Mouse (Mus musculus): ENCODE data around the gene Ctbp1.

Gene Ctbp1

DNA sequence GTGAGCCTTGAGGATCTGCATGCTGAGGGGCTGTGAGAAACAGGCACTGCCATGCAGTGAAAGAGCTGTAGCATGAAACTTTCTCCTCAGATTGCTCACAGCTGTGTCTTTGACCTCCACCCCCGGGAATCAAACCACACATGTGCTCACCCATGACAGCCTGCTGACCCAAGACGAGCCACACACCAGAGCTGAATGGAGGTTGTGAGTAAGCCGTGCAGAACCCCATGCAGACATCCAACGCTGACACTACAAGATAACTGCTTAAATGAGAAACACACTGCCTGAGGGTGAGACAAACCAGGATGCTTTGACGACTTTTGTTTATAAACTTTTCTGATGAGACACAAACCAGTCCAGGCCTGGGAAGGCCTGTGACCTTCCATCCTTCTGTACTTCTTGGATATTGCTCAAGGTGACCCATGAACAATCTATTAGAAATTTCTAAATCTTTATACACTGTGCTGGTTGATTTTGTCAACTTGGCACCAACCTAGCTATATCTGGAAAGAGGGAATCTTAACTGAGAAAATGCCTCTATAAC is 30.3 kb downstream of the Ctbp1 start:
- DNase-seq (ENCODE audit: extremely low spot score, low read depth, low spot score): no peak

DNA sequence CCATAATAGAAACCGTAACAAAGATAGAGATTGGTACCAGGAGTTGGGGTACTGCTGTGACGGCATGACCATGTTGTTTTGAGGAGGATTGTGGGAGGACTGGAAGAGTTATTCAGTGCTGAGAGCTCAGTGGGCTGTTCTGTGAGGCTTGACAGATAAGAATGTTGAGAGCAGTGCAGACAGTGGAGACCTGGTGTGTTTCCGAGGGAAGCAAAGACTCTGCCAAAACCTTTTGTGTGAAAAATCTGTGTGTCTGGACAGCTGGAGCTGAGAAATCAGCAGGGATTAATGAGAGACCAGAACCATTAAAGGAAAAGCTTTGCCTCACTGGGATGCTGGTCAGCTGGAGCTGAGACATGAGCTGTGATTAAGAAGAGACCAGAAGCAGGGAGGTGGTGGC is 34.9 kb downstream of the Ctbp1 start:
- no peak for DNase-seq (ENCODE audit: extremely low spot score, low read depth, low spot score)

DNA sequence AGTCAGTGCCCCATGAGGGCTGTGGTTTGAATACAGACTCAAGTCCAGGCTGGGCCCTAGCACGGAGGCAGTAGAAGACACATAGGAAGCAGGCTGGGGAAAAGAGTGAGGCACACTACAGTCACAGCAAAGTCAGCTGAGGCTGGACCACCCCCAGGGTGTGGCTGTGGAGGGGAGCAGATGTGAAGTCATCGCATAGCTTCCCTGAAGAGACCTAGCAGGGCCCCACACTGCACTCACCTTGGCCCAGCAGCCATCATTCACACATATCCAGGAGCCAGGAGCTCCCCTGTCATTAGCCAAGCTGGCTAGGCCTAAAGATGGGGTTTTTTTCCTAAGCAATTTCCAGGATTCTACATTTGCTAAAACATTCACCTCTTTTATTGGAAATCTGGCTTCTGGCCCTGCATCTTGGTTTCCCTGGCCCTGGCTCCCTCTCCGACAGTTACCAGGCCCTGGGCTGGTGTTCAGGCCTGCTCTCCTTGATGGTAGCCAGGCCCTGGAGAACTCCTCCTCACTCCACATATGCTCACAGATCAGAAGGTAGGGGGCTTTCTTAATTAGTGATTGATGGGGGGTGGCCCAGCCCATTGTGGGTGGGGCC is 35.6 kb downstream of the Ctbp1 start:
- no peak for DNase-seq (ENCODE audit: extremely low spot score, low read depth, low spot score)

DNA sequence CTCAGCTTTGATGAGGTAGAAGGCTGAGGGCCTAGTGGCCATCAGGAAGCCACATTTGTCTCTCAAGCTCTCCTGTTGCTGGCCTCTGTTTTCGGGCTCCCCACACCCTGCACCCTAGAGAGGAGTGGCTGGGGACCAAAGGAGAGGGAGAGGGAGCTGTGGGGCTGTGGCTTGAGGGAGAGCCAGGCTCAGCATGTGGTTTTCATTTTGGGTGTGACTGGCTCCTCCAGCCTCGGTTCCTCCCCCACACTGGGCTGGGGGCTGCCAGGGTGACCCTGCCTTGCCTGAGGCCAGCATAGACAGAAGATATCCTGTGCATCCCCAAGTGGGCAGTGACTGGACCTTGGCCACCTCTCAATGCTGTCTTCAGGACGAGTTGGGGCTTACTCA is 36.5 kb downstream of the Ctbp1 start:
- no peak for DNase-seq (ENCODE audit: extremely low spot score, low read depth, low spot score)

DNA sequence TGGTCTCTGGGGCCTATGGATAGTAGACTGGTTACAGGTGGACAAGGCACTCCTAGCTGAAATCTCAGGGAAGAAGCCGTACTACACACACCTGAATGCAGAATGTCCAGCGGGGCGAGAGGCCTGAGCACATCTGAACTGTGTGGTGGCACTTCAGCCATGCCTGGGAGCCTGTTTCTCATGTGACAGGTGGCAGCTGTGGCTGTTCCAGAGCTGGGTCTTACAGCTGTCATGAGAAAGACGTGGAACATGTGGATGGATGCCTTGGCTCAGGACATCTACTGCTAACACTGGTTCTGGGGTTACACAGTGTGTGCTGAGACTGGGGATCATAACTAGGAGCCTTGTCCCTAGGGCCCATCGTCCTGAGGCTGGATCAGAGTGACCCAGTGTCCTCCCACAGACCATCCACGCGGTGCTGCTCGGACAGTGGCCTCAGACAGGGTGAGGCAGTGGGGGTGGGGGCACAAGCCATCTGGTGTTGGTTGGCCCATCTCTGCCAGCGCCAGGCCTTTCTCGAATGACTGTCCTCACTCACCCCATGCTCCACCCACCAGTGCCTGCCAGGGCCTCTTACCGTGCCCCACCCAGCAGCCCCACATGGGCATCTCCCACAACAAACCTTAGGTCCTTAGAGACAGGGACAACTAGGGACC is 37.1 kb downstream of the Ctbp1 start:
- no peak for DNase-seq (ENCODE audit: extremely low spot score, low read depth, low spot score)

DNA sequence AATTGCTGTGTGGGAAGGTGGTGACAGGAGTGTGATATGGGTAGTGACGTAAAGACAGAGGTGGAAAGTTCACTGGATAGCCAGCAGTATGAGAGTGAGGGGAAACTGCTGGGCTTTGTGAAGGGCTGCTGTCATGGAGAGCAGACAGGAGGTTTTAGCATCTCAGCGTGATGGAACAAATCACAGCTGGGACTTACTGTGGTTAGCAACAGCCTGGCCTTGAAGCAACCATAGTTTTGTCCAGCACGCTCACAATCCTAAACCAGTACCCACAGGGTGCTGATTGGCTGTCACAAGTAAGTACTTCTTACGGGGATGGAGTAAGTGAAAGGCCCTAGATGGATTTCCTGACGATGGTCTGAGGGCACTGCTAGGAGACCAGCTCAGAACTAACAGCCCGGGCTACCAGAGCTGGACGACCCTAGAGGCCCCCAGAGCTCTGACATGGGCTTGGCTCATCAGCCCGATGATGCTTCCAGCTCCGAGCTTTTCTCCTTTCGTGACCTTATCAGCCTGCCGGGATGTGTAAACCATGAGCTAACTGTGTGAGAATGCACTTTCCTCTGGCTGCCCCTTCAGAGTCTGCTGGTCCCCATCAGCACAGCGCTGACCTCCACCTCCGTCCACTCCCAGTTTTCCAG is 40.3 kb downstream of the Ctbp1 start:
- no peak for DNase-seq (ENCODE audit: extremely low spot score, low read depth, low spot score)

DNA sequence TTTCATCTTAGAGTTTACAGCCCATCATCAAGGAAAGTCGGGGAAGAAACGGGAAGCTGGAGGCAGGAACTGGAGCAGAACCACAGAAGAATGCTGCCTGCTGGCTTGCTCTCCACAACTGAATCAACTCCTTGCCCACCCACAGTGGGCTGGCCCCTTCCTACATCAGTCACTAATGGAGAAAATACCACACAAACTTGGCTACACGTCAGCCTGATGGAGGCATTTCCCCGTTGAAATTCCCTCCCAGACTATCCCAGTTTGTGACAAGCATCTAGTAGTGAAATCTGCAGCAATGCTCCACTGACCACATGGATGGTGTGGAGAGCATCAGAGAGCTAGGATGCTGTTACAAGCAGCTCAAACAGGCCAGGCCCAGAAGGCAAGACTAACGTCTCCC is 42.0 kb downstream of the Ctbp1 start:
- DNase-seq (ENCODE audit: extremely low spot score, low read depth, low spot score): no peak

DNA sequence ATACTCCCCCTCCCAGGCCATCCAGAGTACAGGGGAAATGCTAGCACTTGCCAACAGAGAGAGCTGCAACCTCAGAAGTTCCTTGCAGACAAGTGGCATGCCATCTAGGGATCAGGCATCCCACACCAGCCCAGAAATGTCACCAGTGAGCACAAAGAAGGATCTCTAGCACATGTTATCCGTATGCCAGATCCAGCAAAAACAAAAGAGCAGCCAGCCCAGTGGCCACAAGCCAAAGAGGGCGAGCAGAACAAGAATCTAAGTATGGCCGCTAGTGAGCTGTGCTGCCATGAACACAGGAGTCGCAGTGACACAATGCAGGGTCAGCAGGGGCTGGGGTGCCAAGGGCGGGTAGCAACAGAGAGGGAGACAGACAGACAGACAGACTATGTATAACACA is 44.5 kb downstream of the Ctbp1 start:
- no peak for DNase-seq (ENCODE audit: extremely low spot score, low read depth, low spot score)

DNA sequence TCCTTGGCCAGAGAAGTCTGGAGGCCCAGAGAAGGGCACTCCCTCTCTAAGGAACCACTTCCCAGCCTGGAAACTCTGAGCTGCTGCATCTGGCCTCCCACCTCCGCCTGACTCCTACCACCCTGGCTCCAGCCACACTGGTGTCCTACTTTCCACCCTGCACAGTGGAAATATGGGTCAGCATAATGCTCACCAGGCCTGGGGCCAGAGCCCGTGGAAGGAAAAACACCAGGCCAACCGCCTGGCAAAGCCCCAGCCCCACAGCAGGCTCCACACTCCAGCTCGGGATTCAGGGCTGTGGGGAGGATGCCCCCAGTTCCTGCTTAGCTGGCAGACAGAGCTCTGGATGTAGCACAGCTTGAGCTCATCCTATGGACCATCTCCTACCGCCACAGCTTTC is 46.4 kb downstream of the Ctbp1 start:
- no peak for DNase-seq (ENCODE audit: extremely low spot score, low read depth, low spot score)

DNA sequence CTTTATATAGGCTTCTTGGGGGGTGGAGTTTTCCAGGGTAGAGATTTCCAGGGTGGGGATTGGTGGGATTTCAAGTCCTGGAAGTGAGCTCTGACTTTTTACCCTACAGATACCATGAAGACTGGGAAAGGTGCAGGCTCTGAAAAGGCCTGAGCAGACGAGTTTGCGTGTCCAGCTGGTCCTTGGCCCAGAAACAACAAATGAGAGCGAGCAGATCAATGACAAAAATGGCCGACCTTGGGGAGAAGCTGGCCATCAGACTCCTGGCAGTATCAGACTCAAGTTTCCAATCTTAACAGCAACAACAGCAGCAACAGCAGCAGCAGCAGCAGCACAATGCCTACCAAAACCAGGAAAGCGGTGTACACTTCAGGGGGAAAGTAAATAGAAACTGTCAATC is 49.1 kb downstream of the Ctbp1 start:
- DNase-seq (ENCODE audit: extremely low spot score, low read depth, low spot score): no peak

DNA sequence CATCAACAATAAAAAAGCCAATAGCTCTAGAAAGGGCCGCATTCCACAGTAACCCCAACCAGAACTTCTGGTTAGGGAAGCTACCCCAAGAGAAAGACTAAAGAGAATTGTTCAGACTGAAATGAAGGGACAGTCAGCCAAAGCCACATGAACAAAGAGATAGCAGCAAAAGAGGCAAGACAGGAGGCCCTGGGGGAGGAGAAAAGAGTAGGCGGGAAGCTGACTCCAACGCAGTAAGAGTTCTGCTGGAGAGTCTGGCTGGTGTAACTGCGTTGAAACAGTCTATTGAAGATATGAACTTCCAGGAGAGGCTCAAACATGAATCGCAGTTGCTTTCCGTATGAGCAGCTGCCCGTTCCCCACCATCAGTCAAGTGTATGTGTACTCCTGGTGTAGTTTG is 50.3 kb downstream of the Ctbp1 start:
- DNase-seq (ENCODE audit: extremely low spot score, low read depth, low spot score): no peak

DNA sequence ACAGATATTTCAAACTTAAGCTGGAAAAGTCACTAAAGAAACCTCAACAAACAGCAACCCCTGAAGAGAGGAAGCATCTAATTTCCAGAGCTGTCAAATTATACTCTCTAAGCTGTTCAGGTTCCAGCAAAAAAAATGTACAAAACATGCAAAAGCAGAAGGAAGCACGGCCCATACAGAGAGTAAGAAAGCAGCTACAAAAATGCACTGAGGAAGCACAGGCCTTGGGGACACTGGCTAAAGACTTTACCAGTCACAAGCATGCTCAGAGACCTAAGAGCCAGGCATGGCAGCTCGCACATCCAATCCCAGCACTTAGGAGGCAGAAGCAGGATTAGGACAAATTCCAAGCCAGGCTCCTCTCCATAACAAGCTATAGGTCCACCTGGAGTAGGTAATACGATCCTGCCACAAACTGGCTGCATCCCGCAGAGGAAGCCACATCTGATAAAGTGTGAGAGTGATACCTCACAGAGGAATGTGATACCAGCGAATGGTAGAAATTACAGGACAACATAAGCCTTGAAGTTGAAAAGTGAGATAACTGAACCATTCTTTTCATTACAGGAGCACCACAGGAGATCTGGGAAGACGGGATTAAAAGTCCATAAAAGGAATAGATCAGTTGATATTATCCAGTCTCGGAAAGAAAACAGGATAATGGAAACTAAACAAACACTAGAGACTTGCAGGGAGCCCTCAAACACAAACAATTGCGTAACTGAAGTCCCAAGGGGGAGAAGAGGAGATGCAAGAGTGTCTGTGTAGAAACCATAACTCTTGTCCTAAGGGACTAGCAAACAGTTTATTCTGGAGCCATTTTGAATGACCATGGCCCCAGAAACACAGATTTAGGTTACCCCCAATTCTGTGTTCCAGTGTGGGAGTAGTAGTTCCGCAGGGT is 51.7 kb downstream of the Ctbp1 start:
- no peak for DNase-seq (ENCODE audit: extremely low spot score, low read depth, low spot score)

DNA sequence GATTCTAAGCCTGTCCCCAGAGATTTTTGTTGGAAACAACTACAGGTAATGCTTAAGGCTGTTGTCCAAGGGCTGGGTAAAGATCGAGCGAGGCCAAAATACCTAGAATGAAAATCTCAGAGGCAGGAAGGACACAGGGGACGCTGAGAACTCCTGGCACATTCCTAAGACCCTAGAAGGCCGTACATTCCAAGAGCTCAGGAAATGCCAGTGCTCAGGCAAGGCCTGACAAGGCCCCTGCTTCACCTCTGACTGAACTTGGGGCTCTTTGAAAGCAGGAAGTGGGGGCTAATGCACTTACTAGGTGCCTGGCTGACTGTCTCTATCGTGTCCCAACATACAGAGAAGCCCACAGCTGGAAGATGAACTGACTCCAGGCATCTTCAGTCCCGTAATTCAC is 52.4 kb downstream of the Ctbp1 start:
- no peak for DNase-seq (ENCODE audit: extremely low spot score, low read depth, low spot score)

DNA sequence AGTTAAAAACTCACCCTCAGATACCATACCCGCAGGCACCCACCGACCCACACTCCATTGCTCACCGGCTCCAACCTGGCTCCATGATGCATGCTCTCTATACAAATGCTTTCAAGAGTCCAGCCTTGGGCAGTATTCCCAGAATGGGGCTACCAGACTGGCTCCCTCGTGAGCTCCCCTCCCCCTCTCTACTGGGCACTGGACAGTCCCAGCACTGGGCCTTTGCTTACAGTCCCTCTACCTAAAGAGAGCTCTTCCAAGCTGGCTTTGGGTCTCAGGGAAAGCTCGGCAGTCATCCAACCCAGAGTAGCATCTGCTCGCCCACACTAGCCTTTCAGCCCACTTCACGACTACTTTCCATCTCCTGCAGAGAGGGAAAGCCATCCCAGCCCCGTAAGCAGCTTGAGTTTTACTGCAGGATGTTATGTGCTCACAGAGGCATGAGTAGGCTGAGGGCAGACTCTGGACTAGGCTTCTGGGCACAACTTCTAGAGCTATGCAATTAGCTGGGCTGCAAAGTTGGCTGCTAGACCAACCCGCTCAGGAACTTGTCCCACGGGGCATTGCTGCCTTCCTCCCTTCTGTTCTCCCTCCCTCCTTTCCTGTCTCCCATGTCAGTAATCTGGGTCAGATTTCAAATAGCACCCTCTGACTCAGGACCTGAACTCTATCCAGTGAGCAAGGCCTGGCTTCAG is 54.3 kb downstream of the Ctbp1 start:
- no peak for DNase-seq (ENCODE audit: extremely low spot score, low read depth, low spot score)

DNA sequence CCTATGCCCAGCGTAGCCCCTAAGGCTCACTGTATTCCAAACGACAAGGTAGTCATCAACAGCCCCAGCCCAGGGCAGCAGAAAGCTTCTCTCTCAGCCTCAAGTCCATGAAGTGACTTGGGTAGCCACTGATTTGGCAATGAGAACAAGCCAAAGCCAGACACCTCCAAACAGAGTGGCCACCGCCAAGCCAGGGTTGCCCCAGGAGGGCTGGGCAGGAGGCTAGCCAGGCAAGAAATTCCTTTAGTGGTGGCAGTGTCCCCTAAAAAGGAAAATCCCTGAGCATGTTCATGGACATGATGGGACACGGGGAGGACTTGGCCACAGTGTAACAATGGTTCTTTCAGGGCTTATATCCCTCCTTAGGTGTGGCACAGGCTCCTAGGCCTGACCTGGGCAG is 55.0 kb downstream of the Ctbp1 start:
- no peak for DNase-seq (ENCODE audit: extremely low spot score, low read depth, low spot score)

DNA sequence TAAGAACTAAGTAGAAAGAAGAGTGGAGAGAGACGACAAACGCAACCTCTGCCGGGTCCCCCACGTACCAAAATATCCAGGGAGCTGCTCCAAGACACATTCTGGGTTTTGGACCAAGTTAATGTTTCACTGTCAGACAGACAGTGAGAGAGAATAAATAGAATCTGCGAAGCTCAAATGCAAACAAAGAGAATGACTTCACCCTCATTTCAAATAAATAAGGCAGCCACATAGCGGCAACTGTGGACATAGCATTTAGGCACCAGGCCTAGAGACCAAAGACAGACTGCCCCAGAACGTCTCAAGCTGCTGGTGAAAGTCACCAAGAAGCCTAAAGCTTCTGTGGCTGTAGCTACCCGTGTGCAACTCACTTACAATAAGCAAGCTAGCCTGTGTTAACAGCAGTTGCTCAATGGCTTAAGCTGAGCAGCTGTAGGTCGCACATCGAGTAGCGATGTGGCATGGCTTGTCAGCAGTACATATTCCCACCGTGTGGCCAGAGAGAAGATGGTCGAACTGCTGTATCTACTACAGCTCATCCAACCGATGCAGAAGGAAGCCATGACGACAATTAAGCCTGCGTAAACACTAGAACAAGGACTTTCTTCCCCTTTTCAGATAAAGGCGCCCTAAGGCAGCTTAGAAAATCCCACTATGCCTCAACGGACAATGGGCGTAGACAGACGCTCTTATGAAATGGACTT is 55.9 kb downstream of the Ctbp1 start:
- no peak for DNase-seq (ENCODE audit: extremely low spot score, low read depth, low spot score)

DNA sequence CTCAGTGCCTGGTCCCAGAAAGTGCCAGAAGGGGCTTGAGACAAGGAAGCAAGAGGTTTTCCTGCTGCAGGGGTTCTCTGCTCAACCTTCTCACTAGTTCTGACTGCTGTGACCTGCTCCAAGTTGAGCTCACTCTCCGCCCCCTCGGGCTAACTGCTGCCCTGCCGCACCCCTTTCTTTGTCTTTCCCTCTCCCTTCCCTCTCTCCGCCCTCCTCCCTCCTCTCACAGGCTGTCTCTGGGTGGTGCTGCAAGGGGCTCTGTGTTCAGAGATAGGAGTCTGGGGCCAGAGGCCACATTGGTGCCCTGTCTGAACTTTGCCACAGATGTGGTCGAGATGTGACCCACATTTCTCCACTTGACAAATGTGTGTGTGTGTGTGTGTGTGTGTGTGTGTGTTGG is 56.7 kb downstream of the Ctbp1 start, which contains the start of gene Spon2:
Spon2 (minus strand) TSS at position 375 of the 400 bp plus-strand sequence.
- no peak for DNase-seq (ENCODE audit: extremely low spot score, low read depth, low spot score)

DNA sequence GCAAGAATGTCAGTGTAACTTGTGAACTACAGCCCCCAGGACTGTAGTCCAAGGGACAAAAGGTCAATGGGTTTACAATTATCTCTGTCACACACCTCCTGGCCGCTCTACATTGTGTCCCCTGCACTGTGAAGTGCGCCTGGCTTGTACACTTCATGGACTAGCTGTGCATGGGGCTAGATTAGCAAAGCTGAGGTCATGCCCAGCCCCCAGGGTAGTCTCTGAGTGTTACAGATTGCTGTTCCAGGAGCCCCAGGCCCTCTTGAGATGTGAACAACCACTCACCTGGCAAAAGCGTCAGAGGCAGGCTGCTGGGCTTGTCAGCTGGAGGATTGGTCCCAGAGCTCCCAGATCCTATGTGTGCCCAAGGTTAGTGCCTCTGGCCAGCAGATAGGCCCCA is 57.1 kb downstream of the Ctbp1 start:
- DNase-seq (ENCODE audit: extremely low spot score, low read depth, low spot score): no peak

DNA sequence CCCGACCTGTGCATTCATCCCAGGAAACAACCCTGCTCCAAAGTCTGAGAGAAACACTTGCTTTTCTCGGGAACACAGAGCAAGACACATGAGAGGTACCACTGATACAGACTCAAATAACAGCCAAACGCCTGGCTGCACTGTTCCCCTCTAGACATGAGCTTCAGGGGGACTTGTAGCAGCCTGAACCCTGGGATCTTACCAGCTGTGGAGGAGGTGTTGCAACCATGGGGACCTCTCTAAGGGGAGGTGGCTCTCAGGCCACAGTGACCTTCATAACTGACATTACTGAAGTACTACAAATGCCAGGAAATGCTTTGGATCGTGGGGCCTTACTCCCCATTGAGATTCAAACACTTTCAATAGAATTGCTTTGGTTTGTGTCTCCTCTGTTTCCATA is 60.1 kb downstream of the Ctbp1 start:
- no peak for DNase-seq (ENCODE audit: extremely low spot score, low read depth, low spot score)

DNA sequence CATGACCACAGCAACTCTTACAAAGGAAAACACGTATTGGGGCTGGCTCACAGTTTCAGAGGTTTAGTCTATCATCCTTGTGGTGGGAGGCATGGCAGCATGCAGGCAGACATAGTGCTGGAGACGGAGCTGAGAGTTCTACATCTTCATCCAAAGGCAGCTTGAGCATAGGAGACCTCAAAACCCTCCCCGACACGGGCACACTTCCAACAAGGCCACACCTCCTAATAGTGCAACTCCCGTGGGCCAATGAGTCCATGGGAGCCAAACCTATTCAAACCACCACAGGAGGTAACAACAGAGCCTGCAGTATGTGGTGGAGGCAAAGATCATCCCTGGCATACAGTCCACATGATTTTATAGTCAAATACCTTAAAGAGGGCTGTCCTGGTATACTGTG is 63.5 kb downstream of the Ctbp1 start:
- DNase-seq (ENCODE audit: extremely low spot score, low read depth, low spot score): no peak
